Mouse (Mus musculus) cerebellum, adult 18-20 months (tissue): Measurements from ENCODE around the gene Zfp654.
A peak's percentile ranks its signal among the peaks of the same experiment; 100 is the strongest.
"Not testable (repeated sequence)": the region's sequence is repeated elsewhere in the genome, so short reads cannot be mapped to it uniquely, and the experiment has no call there.

ENCODE experiments used
- DNase-seq, 2 experiments: peaks; one replicate each; pipeline ENCODE4 v3.0.0; 2021

Zfp654 gene

DNA sequence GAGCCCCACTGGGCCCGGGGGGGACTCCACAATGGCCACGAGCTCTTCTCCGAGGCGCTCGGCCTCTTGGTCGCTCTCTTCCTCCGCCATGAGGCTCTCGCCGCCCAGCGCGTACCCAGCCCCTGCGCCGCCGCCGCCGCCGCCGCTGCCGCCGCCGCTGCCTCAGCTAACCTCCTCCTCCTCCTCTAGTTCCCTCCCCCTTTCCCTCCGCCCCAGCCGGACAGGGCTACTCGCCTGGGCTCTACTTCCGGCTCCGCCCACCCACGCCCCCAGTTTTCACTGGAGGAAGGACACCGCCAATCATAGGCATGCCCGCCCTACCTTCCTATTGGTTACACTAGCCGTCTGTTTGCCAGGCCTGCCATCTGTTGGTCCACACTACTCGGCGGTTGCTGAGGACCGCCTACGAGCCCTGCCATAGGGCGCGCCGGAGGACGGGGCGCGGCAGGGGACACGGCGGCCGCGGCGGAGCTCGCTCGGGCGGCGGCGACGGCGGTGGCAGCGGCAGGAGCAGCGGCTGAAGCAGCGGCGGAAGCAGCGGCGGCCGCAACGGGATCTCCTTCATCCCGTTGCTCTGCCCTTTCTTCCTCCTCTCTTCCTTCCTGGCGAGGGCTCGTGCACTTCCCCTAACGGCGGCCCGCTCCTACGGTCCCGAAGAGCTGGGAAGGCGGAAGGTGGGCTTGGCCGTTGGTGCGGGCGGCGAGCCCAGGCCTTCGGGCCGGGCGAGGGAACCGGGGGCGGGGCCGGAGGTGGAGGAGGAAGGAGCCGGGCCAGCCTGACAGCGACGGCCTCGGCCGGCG lies at the start of gene Zfp654, which contains the start of gene Cggbp1:
Zfp654 (minus strand) TSS at position 90 of the 800 bp plus-strand sequence.
Cggbp1 (plus strand) TSS at position 434 of the 800 bp plus-strand sequence.
- DNase-seq, result peak; percentile 99 to 100

DNA sequence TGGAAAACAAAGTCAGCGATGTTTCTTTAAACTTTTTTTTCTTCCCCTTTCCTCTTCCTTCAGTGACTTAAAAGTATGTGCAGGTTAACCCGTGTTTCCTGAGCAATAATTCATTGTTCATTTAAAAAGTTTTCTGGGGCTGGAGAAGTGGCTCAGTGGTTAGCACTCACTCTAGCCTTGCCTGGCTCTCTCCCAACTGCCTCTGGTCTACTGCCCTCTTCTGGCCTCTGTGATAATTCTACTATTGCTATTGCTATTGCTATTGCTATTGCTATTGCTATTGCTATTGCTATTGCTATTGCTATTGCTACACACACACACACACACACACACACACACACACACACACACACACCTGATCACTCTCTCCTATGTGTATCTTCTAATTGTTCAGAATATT lies 47.6 kb upstream of the Zfp654 start:
- DNase-seq, result no peak

DNA sequence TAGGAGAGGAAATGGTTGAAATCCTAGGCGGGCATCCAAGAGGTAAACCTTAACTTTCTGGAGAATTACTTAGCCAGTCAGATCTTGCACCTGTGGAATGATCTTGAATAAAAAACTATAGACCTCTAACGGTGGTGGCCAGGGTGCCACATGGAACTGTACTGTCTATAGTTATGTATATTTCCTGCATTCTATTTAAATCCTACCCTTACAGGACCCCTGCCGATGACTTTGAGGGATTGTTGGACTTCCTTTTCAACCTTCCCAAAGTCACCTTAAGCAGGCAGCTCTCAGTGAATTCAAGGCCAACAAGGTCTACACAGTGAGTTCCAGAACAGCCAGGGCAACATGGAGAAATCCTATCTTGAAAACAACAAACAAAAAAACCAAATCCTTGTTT lies 38.0 kb upstream of the Zfp654 start:
- DNase-seq, result no peak

DNA sequence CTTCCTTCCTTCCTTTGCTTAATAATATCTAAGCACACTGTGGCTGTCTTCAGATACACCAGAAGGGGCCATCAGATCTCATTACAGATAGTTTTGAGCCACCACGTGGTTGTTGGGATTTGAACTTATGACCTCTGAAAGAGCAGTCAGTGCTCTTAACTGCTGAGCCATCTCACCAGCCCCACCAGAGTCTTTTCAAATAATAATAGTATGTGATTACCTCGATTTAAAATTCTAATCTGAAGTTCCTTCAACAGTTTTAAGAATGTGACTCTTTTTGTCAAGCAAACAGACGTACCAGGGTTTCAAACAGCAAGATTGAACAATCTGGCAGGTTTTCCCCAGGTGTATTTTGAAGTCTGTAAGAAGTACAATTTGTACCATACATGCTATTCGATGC lies 34.1 kb upstream of the Zfp654 start:
- no peak for DNase-seq

DNA sequence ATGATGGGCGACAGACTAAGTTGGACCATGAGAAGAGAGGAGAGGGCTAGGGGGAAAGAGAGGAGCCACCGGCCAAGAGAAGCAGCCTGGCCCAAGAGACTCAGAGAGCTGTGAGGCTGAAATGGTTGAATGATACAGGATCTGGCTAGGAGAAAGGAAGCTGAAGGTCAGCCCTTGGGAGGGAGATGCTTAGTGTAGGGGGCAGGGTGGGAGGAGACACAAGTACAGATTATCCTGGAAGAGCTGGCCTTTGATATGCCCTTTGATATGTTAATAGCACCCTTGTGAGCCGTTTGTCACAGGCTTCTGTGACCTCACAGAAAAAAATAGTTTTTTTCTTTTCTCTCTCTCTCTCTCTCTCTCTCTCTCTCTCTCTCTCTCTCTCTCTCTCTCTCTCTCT lies 33.7 kb upstream of the Zfp654 start:
- no peak for DNase-seq

DNA sequence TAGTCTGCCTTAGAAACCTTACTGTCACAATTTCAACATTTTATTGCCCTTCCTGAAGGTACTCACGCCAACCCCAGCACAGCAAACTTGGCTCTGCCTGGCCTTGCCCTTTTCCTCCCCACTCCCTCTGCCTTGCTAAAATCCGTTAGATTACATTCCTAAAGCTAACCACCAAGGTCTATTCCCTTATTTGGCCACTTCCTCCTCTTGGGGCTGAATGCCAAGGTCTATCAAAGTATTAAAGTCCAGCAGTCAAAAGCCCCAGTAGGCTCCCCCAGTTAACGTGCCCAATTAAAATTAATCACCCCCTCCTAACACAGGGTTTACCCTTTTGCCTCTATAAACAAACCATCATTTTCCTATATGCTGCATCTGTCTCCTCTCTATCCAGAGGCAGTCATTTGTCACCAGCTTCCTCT lies 33.0 kb upstream of the Zfp654 start:
- DNase-seq, result no peak

DNA sequence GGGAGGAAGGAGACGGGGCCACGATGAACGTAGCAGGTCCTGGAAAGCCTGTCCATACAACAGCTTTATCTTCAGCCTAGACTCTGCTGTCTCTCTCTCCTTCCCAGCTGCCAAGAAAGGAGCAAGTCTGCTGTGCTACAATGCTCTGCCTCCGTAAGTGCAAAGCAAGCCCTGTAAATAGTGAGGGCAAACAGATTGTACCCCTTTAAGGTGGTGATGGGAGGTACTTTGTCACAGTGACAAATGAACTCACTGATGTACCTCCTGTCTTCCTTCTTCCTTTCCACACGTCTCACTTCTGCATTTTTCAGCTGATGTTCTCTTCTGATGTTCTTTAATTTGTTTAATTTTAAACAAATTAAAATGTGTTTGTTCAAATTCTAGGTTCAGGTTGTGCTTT lies 32.4 kb upstream of the Zfp654 start:
- DNase-seq, result no peak

DNA sequence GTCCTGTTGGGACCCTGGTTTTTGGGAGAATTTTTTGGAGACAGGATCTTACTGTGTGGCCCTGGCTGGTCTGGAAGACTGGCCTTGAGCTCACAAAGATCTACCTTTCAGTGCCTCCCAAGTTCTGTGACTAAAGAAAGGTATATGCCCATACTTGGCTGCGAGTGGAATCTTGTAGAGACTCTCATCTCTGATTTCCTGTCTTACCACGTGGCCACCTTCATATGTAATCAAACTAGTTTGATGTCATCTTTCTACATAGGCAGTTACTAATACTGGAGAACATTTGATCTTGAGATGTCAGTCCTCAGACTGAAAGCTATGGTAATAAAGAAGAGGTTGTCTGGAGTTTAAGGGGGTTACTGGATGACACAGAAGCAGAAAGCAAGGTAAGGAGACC lies 30.0 kb upstream of the Zfp654 start:
- no peak for DNase-seq

DNA sequence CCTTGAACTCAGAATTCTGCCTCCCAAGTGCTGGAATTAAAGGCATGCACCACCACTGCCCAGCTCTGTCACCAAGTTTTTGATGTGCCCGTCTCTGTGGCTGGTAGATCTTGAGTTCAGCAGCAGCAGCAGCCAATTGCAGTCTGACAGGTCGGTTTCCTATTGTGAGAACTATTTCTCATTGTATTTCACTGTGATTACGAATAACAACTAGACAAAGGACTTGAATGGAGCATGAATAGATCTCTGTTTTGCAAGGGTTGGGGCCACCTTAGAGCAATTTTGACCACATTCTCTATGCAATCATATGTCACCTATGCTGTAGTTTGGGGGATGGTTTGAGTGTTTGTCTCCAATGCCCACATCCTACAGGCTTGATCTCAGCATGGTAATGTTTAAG lies 29.5 kb upstream of the Zfp654 start:
- no peak for DNase-seq

DNA sequence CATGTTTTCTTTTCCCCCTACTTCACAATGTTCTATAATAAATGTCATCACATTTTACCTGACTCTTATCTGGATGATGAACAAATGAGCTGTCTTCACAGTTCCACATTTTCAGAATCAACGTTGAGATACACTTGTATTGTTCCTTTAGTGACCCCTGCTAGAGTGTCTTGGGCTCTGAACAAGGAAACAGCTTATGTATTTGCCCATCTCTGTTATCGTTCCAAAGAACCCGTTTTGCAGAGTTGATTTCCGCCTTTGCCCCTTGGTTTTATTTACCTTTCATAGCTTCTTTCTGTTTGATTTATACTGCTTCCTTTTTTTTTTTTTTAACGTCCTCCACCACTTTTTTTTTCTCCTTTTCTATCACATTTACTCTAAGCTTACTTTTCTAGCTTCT lies 28.3 kb upstream of the Zfp654 start:
- no peak for DNase-seq

DNA sequence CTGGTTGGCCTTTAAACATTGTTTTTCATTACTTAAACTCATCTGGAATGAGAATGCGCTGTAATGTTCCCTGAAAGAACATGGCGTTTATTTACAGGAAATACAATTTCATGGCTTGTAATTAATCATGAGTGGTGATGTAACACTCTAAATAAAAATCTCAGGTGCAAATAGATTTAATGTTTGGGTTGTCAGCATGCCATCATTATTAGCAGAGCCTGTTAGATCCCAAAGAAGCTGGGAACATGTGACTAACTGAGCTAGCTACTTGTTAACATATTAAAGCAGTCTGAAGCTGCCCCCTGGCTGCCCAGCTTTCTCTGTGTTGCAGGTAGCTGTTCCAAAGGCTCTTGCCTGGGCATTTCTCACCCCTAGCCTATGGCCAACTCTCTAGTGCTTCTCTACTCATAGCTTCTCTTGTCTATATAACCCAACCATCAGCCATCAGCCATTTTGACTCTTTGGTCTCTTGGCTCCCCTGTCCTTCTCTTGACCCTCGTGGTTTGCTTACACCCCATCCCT lies 27.2 kb upstream of the Zfp654 start:
- DNase-seq, result no peak

DNA sequence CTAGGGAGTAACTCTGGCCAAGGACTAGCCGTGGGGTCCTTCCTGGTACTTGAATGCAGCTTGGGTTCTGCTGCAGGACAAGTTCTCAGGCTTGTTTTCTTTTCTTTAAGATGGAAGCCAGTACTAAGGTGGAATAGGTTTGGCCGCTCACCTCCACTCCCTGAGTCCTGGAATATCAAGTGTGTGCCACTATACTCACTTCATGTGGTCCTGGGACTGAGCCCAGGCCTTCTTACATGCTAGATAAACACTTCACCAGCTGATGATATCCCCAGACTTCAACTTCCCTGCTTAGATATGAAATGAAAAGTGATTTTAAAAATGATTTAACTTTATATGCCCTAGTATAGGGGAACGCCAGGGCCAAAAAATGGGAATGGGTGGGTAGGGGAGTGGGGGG lies 25.9 kb upstream of the Zfp654 start:
- no peak for DNase-seq

DNA sequence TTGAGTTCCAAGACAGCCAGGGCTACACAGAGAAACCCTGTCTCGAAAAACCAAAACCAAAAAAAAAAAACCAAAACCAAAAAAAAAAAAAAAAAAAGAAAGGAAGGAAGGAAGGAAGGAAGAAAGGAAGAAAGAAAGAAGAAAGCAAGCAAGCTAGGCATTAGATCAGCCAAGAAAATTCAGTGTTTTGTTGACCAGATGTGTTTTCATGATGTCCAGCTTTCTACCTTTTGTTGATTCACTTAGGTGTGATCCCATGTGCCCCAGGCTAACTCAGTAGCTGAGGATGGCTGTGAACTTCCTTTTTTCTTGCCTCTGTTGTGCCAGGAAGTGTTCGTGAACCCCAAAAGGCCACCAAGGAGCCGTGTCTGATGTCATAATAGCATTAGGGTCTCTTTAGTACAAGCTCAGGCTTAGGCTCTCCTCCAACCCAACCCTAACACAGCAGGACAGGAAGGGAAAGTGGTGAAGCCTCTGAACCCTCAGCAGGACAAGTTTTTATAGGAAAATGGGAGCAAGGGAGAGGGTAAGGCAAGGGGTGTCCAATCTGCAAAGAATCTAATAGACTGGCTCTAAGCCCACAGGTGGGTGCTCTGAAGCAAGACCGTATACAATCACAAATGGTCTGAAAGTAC lies 25.3 kb upstream of the Zfp654 start:
- no peak for DNase-seq

DNA sequence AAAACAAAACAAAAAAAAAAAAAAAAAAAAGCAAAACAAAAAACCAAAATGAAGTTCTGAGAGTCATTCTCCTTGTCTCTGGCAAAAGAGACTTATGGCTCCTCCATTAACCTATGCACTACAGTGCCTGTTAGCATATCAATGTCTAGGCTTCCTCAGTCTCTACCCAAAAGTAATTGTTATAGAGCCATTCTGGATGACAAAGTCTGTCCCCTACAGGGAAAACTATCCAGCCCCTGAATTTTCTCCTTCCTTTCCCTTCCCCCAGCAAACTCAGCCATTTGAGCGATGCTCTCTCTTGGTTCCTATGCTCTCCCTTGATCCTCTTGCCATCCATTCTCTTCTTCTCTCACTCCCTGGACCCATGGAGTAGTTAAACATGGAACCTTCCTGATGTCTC lies 24.4 kb upstream of the Zfp654 start:
- no peak for DNase-seq

DNA sequence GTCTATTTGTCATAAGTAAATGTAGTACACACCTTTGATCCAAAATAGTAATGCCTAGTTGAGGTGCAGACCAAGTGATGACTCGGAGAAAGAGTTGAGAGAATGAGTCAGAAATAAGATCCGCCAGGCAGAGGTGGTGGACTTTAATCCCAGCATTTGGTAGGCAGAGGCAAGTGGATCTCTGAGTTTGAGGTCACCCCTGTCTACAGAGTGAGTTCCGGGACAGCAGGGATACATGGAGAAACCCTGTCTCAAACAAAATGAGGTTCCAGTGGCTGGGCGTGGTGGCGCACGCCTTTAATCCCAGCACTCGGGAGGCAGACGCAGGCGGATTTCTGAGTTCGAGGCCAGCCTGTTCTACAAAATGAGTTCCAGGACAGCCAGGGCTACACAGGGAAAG lies 23.9 kb upstream of the Zfp654 start:
- DNase-seq, result no peak

DNA sequence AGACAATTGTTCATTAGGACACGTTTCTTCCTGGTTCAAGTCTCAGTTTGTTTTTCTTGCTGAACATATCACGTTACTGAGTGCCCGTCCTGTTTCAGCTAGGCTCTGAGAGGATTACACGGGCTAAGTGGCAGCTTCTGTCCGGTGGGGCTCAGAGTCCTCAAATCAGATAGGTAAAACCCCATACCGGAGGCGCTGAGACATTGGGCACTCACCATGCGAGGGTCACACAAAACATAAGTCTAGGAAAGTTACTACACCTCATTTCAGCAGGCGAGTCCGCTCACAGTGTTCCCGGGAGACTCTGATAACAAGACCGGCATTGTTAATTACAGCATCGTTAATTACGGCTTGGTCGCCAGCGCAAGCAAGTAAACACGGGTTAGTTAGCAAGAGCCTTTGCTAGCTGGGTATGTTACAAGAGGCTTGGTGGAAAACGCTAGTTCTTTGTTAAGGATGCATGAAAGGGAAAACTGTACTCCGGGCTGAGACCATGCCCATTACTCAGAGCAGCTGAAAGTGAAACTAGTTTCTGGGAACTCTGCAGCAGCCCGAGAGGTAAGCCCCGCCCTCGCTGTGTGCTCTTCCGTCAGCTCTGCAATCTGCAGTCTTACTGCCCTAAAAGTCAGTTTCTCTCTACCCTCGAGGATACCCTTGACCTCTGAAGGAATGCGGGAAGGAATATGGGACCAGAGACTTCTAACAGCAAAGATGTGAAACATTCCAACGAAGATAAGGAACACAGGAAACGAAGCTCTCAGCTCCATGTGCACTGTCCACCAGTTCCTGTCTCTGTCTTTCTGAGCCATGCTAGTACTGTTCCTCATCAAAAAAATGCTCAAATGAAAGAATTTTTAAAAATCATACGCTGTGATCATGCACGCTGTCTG lies 22.2 kb upstream of the Zfp654 start:
- peak; percentile 34 to 59 for DNase-seq

DNA sequence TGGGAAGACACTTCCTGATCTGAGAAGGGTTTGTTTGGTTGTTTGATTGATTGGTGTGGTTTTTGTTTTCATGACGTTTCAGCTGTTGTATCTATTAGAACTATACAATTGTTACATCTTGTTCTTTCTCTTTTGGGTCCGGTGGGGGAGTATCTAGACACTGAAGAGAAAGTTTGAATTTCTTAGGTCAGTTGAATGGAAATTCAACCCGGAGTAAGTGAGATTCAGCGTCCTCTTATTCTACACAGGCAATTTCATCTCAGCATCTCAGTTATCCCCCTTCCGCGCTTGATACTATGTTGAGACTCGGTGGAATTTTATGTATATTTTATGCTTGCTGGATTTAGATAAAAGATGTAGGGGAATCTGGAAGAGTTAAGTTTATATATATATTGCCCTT lies 21.4 kb upstream of the Zfp654 start:
- DNase-seq, result no peak

DNA sequence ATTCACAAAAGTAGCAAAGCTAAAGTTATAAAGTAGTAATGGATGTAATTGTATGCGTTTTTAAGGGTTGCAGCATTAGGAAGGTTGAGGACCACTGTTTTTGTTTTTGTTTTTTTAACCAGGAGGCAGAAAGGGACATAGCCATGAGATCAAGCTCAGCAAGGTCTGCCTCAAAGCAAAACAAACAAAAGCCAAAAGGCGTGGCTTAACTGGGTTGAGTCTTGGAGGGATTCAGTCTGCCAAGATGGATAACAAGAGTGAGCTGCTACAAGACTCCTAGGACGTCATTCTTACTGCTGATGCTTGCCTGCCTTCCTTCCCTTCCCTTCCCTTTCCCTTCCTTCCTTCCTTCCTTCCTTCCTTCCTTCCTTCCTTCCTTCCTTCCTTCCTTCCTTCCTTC lies 20.8 kb upstream of the Zfp654 start:
- DNase-seq, result no peak

DNA sequence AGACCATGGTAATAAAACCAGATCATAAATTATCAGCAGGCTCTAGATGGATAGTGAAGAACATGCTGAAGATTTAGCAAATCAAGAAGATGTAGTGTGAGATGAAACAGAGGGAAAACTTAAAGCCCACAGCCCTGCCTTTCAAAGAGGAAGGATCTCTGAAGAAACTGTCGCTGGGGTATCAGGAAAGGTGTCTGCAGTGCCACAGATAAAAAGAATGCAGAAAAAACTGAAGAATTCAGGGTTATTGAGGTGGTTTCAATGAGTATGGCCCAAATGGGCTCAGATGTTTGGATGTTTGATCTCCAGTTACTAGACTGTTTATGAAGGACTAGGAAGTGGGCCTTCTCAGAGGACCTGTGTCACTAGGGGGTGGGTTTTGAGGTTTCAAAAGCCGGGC lies 18.2 kb upstream of the Zfp654 start:
- no peak for DNase-seq

DNA sequence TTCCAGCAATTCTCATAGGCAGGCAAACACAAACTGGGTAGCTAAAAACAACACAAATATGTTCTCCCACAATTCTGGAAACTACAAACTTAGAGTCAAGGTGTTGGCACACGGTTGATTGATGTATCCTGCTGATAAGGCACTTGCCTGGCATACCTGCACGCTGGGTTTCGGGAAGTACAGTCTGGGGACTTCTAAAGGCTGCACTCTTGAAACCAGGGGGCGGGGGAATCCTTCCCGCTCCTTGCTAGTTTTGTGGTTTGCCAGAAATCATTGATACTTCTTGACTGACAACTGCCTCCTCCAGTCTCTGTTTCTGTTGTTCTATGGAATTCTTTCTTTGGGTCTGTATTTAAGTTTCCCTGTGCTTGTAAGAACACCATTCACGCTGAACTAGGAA lies 17.2 kb upstream of the Zfp654 start:
- DNase-seq, result no peak

DNA sequence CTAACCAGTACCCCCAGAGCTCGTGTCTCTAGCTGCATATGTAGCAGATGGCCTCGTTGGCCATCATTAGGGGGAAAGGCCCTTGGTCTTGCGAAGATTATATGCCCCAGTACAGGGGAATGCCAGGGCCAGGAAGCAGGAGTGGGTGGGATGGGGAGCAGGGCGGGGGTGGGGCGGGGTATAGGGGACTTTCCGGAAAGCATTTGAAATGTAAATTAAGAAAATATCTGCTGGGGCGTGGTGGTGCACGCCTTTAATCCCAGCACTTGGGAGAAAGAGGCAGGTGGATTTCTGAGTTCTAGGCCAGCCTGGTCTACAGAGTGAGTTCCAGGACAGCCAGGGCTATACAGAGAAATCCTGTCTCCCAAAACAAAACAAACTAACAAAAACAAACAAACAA lies 14.4 kb upstream of the Zfp654 start:
- DNase-seq, result not testable (repeated sequence)

DNA sequence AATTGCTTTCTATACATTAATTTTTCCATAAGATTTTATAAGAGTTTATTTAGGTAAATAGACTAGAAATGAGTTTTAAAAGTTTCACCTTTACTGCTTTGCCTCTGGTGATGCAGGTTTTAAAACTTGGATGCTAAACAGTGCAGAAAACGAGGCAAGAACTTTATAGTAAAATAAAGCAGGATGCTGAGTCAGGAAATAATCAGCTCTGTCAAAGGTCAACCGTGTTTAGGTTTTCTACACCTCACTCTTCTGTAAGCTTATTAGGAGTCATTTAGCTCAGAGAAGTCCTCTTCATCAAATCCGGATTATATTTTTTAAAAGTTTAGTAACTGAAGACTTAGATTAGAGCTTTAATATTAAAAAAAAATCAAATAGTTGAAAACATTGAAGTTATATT lies 5.5 kb upstream of the Zfp654 start:
- DNase-seq, result no peak

DNA sequence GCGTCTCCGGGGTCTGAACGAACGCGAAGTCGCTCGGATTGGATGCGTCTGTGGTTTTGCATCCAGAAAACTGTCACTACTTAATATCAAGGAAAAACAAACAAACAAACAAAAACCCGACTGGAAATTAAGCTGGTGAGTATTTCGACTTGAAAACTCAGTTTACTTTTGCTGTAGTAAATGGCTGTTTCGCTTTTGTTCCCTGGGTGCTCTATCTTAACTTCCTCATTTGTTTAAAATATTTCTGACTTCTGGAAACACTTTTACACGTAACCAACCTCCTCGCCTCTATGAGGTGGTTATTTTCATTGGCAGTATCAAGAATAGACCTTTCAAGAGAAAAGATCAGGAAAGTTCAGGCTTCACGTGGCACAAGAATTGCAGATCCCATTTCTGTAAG lies 1.4 kb upstream of the Zfp654 start:
- no peak for DNase-seq
